Mouse (Mus musculus) liver, adult 2 months (tissue): ENCODE measurements around the gene Atp2a1. TPM values are rescaled to one million over a fixed set of nuclear protein-coding genes. Genes with fewer than 3 reads are reported as not detected.

Experiments
- DNase-seq: peaks from one replicate; pipeline ENCODE4 v3.0.0-alpha.2; 2011; ENCODE audit warnings: low read depth, low spot score; ENCODE audit errors: extremely low read depth
- H3K27ac ChIP-seq: fragments of 200-500 bp; replicated peaks from 2 replicates; pipeline ENCODE4 v1.5.1; 2012; ENCODE audit warnings: low read depth, mild to moderate bottlenecking, control low read depth, inconsistent platforms, low read length; ENCODE audit not compliant: insufficient read depth
- H3K27me3 ChIP-seq: fragments of 200-500 bp; 2 replicates; pipeline ENCODE4 v1.6.1; 2012; ENCODE audit warnings: mild to moderate bottlenecking, moderate library complexity, low read length, inconsistent platforms; ENCODE audit not compliant: control insufficient read depth, insufficient read depth
- H3K36me3 ChIP-seq: fragments of 200-500 bp; 2 replicates; pipeline ENCODE4 v1.6.1; 2012; ENCODE audit warnings: low read length, inconsistent platforms; ENCODE audit not compliant: control insufficient read depth, insufficient read depth
- H3K4me1 ChIP-seq: fragments of 200-500 bp; 2 replicates; pipeline ENCODE4 v1.6.1; 2011; ENCODE audit warnings: low read length; ENCODE audit not compliant: control insufficient read depth, insufficient read depth
- H3K4me3 ChIP-seq: fragments of 200-500 bp; 2 replicates; pipeline ENCODE4 v1.5.1; 2011; ENCODE audit warnings: low read depth, mild to moderate bottlenecking, control low read depth, low read length, moderate library complexity; ENCODE audit not compliant: insufficient read depth
- H3K79me2 ChIP-seq: fragments of 200-500 bp; 2 replicates; pipeline ENCODE4 v1.6.1; 2012; ENCODE audit warnings: inconsistent platforms, mild to moderate bottlenecking, low read length, moderate library complexity; ENCODE audit not compliant: control insufficient read depth, insufficient read depth
- H3K9ac ChIP-seq: fragments of 200-500 bp; 2 replicates; pipeline ENCODE4 v1.6.1; 2012; ENCODE audit warnings: low read depth, mild to moderate bottlenecking, control low read depth, inconsistent platforms, low read length
- CTCF ChIP-seq: fragments of 200-500 bp; IDR thresholded peaks from 2 replicates; pipeline ENCODE4 v1.5.1; 2011; ENCODE audit warnings: low read depth, low read length, control low read depth
- POLR2A ChIP-seq: fragments of 200-500 bp; IDR thresholded peaks from 2 replicates; pipeline ENCODE4 v1.6.1; 2011; ENCODE audit warnings: low read length, control low read depth; ENCODE audit not compliant: insufficient read depth; ENCODE audit errors: extremely low read depth
- WGBS: fragments of 180-500 bp; shearing (Covaris S2); methylation state at CpG from one replicate; pipeline ENCODE4 v1.1.7; 2018; 5-methylcytosine and 5-hydroxymethylcytosine counted together
- polyA plus RNA-seq: library from polyadenylated mRNA; depleted of rRNA; stranded (reverse); fragments of >200 nt; gene quantifications from 2 replicates; pipeline ENCODE4 v1.2.3, GENCODE M21; 2012
- total RNA-seq: library from RNA; depleted of rRNA; stranded (reverse); fragments of >200 nt; gene quantifications from 2 replicates; pipeline ENCODE4 v1.2.3, GENCODE M21; 2014

Atp2a1 gene
- total and polyA plus RNA-seq, 2 experiments, result 0.34 to 5.0 TPM

GRCm38 (mm10) chr7:126445104-126445815, 17.6 kb downstream of the Atp2a1 start:
- no peaks in the 10 kb centered on the region for H3K27me3 ChIP-seq
- TF ChIP-seq POLR2A (no peak), CTCF (no peak)
- 97% methylated on average over 15 of the region's 15 CpGs for WGBS

GRCm38 (mm10) chr7:126444536-126444935, 18.4 kb downstream of the Atp2a1 start:
- H3K27ac ChIP-seq, result no peak overlapping the region
- H3K36me3 ChIP-seq, result peaks cover 14% of the 10 kb centered on the region
- no peaks in the 10 kb centered on the region for H3K79me2 ChIP-seq
- no peak overlapping the region for H3K4me3 ChIP-seq
- no peak overlapping the region for H3K9ac ChIP-seq
- no peak for DNase-seq
- WGBS, result 98% methylated on average over 9 of the region's 9 CpGs
- TF ChIP-seq CTCF (no peak), POLR2A (no peak)
- no peaks in the 10 kb centered on the region for H3K4me1 ChIP-seq
- no peaks in the 10 kb centered on the region for H3K27me3 ChIP-seq

More at GRCm38 (mm10) chr7:126445104-126445815, 17.6 kb downstream of the Atp2a1 start:
- Histone ChIP-seq H3K9ac (no peak overlapping the region), H3K4me1 (no peaks in the 10 kb centered on the region), H3K27ac (no peak overlapping the region), H3K36me3 (peaks cover 14% of the 10 kb centered on the region), H3K79me2 (no peaks in the 10 kb centered on the region), H3K4me3 (no peak overlapping the region)
- no peak for DNase-seq

DNA sequence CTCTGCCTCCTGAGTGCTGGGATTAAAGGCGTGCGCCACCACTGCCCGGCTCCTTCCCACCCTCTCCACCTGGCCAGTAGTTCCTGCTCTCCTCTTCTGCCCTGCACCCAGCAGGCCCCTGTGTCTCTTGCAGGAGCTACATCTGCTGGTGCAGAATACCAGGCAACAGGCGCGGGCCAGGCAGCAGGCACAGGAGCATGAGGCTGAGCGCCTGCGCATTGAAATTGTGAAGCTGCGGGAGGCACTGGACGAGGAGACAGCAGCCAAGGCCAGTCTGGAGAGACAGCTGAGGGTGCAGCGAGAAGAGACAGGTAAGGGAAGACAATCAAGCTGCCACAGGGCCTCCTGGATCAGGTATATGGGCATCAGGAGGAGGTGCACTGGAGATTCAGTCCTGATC, 18.9 kb downstream of the Atp2a1 start:
- 97% methylated on average over 10 of the region's 10 CpGs for WGBS
- no peak for TF ChIP-seq POLR2A
- TF ChIP-seq CTCF, result no peak

DNA sequence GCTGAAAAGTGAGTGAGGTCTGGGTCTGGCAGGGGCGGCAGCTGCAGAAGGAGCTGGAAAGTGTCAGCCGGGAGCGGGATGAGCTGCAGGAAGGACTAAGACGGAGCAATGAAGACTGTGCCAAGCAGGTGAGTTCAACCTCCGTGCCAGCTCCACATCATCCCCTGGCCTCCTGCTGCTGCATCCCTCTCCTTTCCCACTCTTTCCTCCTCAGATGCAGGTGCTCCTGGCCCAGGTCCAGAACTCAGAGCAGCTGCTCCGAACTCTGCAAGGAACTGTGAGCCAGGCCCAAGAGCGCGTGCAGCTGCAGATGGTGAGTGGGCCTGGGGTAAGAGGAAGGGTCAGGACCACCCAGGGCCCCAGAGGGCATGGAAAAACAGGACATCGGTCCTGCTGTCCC, 22.8 kb downstream of the Atp2a1 start:
- Histone ChIP-seq H3K36me3 (peaks cover 10% of the 10 kb centered on the region), H3K4me3 (no peak overlapping the region), H3K9ac (no peak overlapping the region), H3K27ac (no peak overlapping the region), H3K79me2 (no peaks in the 10 kb centered on the region), H3K4me1 (no peaks in the 10 kb centered on the region), H3K27me3 (no peaks in the 10 kb centered on the region)
- TF ChIP-seq POLR2A (no peak), CTCF (no peak)
- DNase-seq, result no peak
- WGBS, result 97% methylated on average over 9 of the region's 9 CpGs

More for the DNA sequence above, 18.9 kb downstream of the Atp2a1 start:
- H3K36me3 ChIP-seq, result peaks cover 14% of the 10 kb centered on the region
- H3K4me3 ChIP-seq, result no peak overlapping the region
- DNase-seq, result no peak
- no peak overlapping the region for H3K9ac ChIP-seq
- H3K4me1 ChIP-seq, result no peaks in the 10 kb centered on the region
- H3K27me3 ChIP-seq, result no peaks in the 10 kb centered on the region
- H3K79me2 ChIP-seq, result no peaks in the 10 kb centered on the region
- H3K27ac ChIP-seq, result no peak overlapping the region

DNA sequence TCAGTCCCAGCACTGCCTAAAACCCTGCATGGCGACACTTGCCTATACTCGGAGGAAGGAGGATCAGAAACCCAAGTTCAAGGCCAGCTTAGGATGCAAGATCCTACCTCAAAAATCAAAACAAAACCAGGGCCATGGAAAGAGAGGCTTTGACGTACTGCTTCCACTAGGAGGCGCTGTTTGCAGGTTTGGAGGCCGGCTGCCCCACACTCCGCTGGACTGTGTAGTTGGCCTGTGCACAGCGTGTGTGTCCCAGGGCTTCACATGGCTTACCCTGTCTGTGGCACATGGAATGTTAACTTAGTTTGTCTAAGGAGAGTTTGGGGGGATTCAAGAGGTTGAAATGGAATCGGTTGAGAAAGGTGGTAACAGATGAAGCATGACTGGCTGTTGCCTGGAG, 26.1 kb downstream of the Atp2a1 start:
- no peak overlapping the region for H3K9ac ChIP-seq
- no peaks in the 10 kb centered on the region for H3K27me3 ChIP-seq
- H3K79me2 ChIP-seq, result no peaks in the 10 kb centered on the region
- H3K27ac ChIP-seq, result no peak overlapping the region
- peaks cover 16% of the 10 kb centered on the region for H3K36me3 ChIP-seq
- DNase-seq, result peak; percentile 28
- H3K4me3 ChIP-seq, result no peak overlapping the region
- WGBS, result 27% methylated on average over 8 of the region's 8 CpGs
- no peaks in the 10 kb centered on the region for H3K4me1 ChIP-seq
- TF ChIP-seq POLR2A (no peak), CTCF (peak; percentile 92)

DNA sequence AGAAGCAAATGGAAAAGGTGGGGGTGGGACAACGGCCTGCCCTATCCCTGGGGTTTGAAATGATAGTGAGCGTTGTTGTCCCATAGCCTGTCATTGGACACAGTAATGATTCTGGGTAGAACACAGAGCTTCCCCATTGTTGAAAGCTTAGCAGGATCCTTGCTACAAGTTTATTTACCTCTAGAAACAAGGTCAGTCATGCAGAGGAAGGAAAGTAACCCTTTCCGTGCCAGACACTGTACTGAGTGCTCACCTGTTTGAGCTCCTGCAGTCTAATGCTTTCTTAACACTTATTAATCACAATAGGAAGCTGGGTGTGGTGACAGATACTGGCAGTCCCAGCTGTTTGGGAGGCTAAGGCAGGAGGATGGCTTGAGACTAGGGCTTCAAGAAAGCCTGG, 27.1 kb downstream of the Atp2a1 start:
- no peak overlapping the region for H3K9ac ChIP-seq
- no peak overlapping the region for H3K27ac ChIP-seq
- H3K79me2 ChIP-seq, result no peaks in the 10 kb centered on the region
- no peaks in the 10 kb centered on the region for H3K4me1 ChIP-seq
- no peak overlapping the region for H3K4me3 ChIP-seq
- no peak for DNase-seq
- no peaks in the 10 kb centered on the region for H3K27me3 ChIP-seq
- WGBS, result 81% methylated on average over 3 of the region's 3 CpGs
- TF ChIP-seq POLR2A (no peak), CTCF (no peak)
- peaks cover 17% of the 10 kb centered on the region for H3K36me3 ChIP-seq
